Mouse (Mus musculus) limb, embryonic 11.5 days (tissue): ENCODE data around the gene Med25. TPM values are rescaled to one million over a fixed set of nuclear protein-coding genes. Genes with fewer than 3 reads are reported as not detected.

Experiments used
- ATAC-seq: fragments of 200-750 bp; cut with Nextera tagmentation; 2 replicates; pipeline ENCODE4 v1.8.0; 2017; ENCODE audit warnings: low read depth; ENCODE audit not compliant: insufficient number of reproducible peaks, low FRiP score, low TSS enrichment
- DNase-seq: peaks from one replicate; pipeline ENCODE4 v3.0.0-alpha.2; 2015; ENCODE audit warnings: low spot score
- H3K27ac ChIP-seq: fragments of 300-500 bp; sonication (generic); replicated peaks from 2 replicates; pipeline ENCODE4 v1.5.1; 2014; ENCODE audit warnings: low read depth, mild to moderate bottlenecking, low read length
- H3K27me3 ChIP-seq: fragments of 300-500 bp; sonication (generic); 2 replicates; pipeline ENCODE4 v1.6.1; 2014; ENCODE audit warnings: mild to moderate bottlenecking, low read length, mixed read lengths; ENCODE audit not compliant: control insufficient read depth, insufficient read depth
- H3K36me3 ChIP-seq: fragments of 300-500 bp; sonication (generic); 2 replicates; pipeline ENCODE4 v1.6.1; 2014; ENCODE audit warnings: mild to moderate bottlenecking, low read length, moderate library complexity, mixed read lengths; ENCODE audit not compliant: control insufficient read depth, insufficient read depth
- H3K4me1 ChIP-seq: fragments of 300-500 bp; sonication (generic); 2 replicates; pipeline ENCODE4 v1.6.1; 2014; ENCODE audit warnings: low read length, mixed read lengths; ENCODE audit not compliant: control insufficient read depth, insufficient read depth
- H3K4me2 ChIP-seq: fragments of 300-500 bp; sonication (generic); 2 replicates; pipeline ENCODE4 v1.6.1; 2014; ENCODE audit warnings: low read depth, mild to moderate bottlenecking, moderate library complexity; ENCODE audit not compliant: severe bottlenecking
- H3K4me3 ChIP-seq: fragments of 300-500 bp; sonication (generic); 2 replicates; pipeline ENCODE4 v1.5.1; 2014; ENCODE audit warnings: low read depth, low read length
- H3K9ac ChIP-seq: fragments of 300-500 bp; sonication (generic); 2 replicates; pipeline ENCODE4 v1.6.1; 2014; ENCODE audit warnings: mild to moderate bottlenecking, low read length
- H3K9me3 ChIP-seq: fragments of 300-500 bp; sonication (generic); 2 replicates; pipeline ENCODE4 v1.6.1; 2016; ENCODE audit warnings: low read length; ENCODE audit not compliant: control insufficient read depth
- WGBS: fragments of 180-500 bp; shearing (Covaris S2); extraction: QIAGEN DNeasy Blood & Tissue Kit; methylation state at CpG from one replicate; pipeline ENCODE4 v1.1.7; 2014; 5-methylcytosine and 5-hydroxymethylcytosine counted together
- polyA plus RNA-seq: library from polyadenylated mRNA; unstranded; fragments of >200 nt; fragmentation: Nextera tagmentation; extraction: Ambion mirVana; gene quantifications from 2 replicates; pipeline ENCODE4 v1.2.1, GENCODE M21; 2014

Med25 gene
- polyA plus RNA-seq, 1 experiment from 2014 or later, result 80.5 TPM

- DNase-seq (no peak), ATAC-seq (no peak)
- no peak overlapping the region for H3K9ac ChIP-seq
- no peaks in the 10 kb centered on the region for H3K27me3 ChIP-seq
- no peaks in the 10 kb centered on the region for H3K9me3 ChIP-seq
- 43% methylated on average over 19 of the region's 19 CpGs for WGBS
- H3K4me1 ChIP-seq, result peaks cover 14% of the 10 kb centered on the region
- peaks cover 4% of the 10 kb centered on the region; the same call in 1 of the 2 replicates for H3K36me3 ChIP-seq
- H3K27ac ChIP-seq, result no peak overlapping the region
- no peak overlapping the region for H3K4me3 ChIP-seq
- peak overlapping the region; percentile 22; the same call in 1 of the 2 replicates for H3K4me2 ChIP-seq
These were observed 6.1 kb upstream of the Med25 start for GRCm38 (mm10) chr7:44898607-44899006.

GRCm38 (mm10) chr7:44896499-44896898, 4.0 kb upstream of the Med25 start:
- peak overlapping the region; percentile 73 for H3K4me2 ChIP-seq
- 46% methylated on average over 10 of the region's 10 CpGs for WGBS
- no peaks in the 10 kb centered on the region for H3K27me3 ChIP-seq
- H3K4me3 ChIP-seq, result peak overlapping the region; percentile 62
- peaks cover 2% of the 10 kb centered on the region; the same call in 1 of the 2 replicates for H3K36me3 ChIP-seq
- no peaks in the 10 kb centered on the region for H3K9me3 ChIP-seq
- peak overlapping the region; percentile 53; the same call in 1 of the 2 replicates for H3K27ac ChIP-seq
- DNase-seq, result no peak
- ATAC-seq, result no peak
- peak overlapping the region; percentile 74 for H3K9ac ChIP-seq
- peaks cover 17% of the 10 kb centered on the region for H3K4me1 ChIP-seq

GRCm38 (mm10) chr7:44895593-44896434, 3.3 kb upstream of the Med25 start, which contains the start of gene Fuz:
TSS of gene Fuz (plus strand) at chr7:44896079.
- Histone ChIP-seq H3K27ac (peak within 1 kb of the TSS; percentile 53; the same call in 1 of the 2 replicates), H3K4me1 (peaks cover 15% of the 10 kb centered on the region), H3K4me2 (peak within 1 kb of the TSS; percentile 73), H3K27me3 (no peaks in the 10 kb centered on the region), H3K9ac (peak within 1 kb of the TSS; percentile 74), H3K4me3 (peak within 1 kb of the TSS; percentile 62), H3K9me3 (no peaks in the 10 kb centered on the region), H3K36me3 (peaks cover 2% of the 10 kb centered on the region; the same call in 1 of the 2 replicates)
- DNase-seq (peak; percentile 92), ATAC-seq (peak; percentile 65)
- 2% methylated on average over 34 of the region's 34 CpGs for WGBS

GRCm38 (mm10) chr7:44895206-44895592, 2.7 kb upstream of the Med25 start:
- no peak overlapping the region for H3K9ac ChIP-seq
- H3K4me1 ChIP-seq, result peaks cover 15% of the 10 kb centered on the region
- H3K9me3 ChIP-seq, result no peaks in the 10 kb centered on the region
- DNase-seq (no peak), ATAC-seq (no peak)
- H3K27ac ChIP-seq, result no peak overlapping the region
- H3K4me3 ChIP-seq, result peak overlapping the region; percentile 62; the same call in 1 of the 2 replicates
- WGBS, result 76% methylated on average over 7 of the region's 7 CpGs
- H3K36me3 ChIP-seq, result peaks cover 1% of the 10 kb centered on the region; the same call in 1 of the 2 replicates
- H3K27me3 ChIP-seq, result no peaks in the 10 kb centered on the region
- peak overlapping the region; percentile 73 for H3K4me2 ChIP-seq

GRCm38 (mm10) chr7:44894175-44894574, 1.7 kb upstream of the Med25 start:
- H3K9me3 ChIP-seq, result no peaks in the 10 kb centered on the region
- H3K4me1 ChIP-seq, result peaks cover 15% of the 10 kb centered on the region
- 91% methylated on average over 3 of the region's 3 CpGs for WGBS
- no peaks in the 10 kb centered on the region; the same call in 1 of the 2 replicates for H3K36me3 ChIP-seq
- DNase-seq (no peak), ATAC-seq (no peak)
- H3K4me2 ChIP-seq, result no peak overlapping the region
- no peak overlapping the region for H3K27ac ChIP-seq
- no peak overlapping the region for H3K4me3 ChIP-seq
- no peaks in the 10 kb centered on the region for H3K27me3 ChIP-seq
- no peak overlapping the region for H3K9ac ChIP-seq

- H3K9me3 ChIP-seq, result no peaks in the 10 kb centered on the region
- H3K36me3 ChIP-seq, result peaks cover 3% of the 10 kb centered on the region; the same call in 1 of the 2 replicates
- H3K9ac ChIP-seq, result no peak overlapping the region
- peaks cover 15% of the 10 kb centered on the region for H3K4me1 ChIP-seq
- no peak for ATAC-seq
- H3K27ac ChIP-seq, result peak overlapping the region; percentile 24; the same call in 1 of the 2 replicates
- H3K27me3 ChIP-seq, result no peaks in the 10 kb centered on the region
- no peak overlapping the region for H3K4me2 ChIP-seq
- WGBS, result 35% methylated on average over 8 of the region's 8 CpGs
- H3K4me3 ChIP-seq, result no peak overlapping the region
- no peak for DNase-seq
These were observed 685 bp upstream of the Med25 start for GRCm38 (mm10) chr7:44893197-44893596.

- WGBS, result 34% methylated on average over 6 of the region's 6 CpGs
These were observed 901 bp downstream of the Med25 start for GRCm38 (mm10) chr7:44891611-44892010.

GRCm38 (mm10) chr7:44890737-44891136, 1.8 kb downstream of the Med25 start:
- peak overlapping the region; percentile 81; the same call in 1 of the 2 replicates for H3K4me2 ChIP-seq
- no peak overlapping the region for H3K4me3 ChIP-seq
- peaks cover 11% of the 10 kb centered on the region for H3K4me1 ChIP-seq
- H3K27me3 ChIP-seq, result no peaks in the 10 kb centered on the region; the same call in 1 of the 2 replicates
- no peak overlapping the region for H3K9ac ChIP-seq
- WGBS, result 92% methylated on average over 4 of the region's 4 CpGs
- DNase-seq, result no peak
- no peak overlapping the region for H3K27ac ChIP-seq
- H3K36me3 ChIP-seq, result peaks cover 3% of the 10 kb centered on the region; the same call in 1 of the 2 replicates
- no peak for ATAC-seq
- no peaks in the 10 kb centered on the region for H3K9me3 ChIP-seq

More at GRCm38 (mm10) chr7:44891611-44892010, 901 bp downstream of the Med25 start:
- H3K27ac ChIP-seq, result no peak overlapping the region
- peaks cover 3% of the 10 kb centered on the region; the same call in 1 of the 2 replicates for H3K36me3 ChIP-seq
- H3K4me1 ChIP-seq, result peaks cover 14% of the 10 kb centered on the region
- peak overlapping the region; percentile 81 for H3K4me2 ChIP-seq
- peak overlapping the region; percentile 53 for H3K4me3 ChIP-seq
- peak overlapping the region; percentile 73 for H3K9ac ChIP-seq
- ATAC-seq, result no peak
- H3K27me3 ChIP-seq, result no peaks in the 10 kb centered on the region
- no peaks in the 10 kb centered on the region for H3K9me3 ChIP-seq
- no peak for DNase-seq
